Mouse (Mus musculus): ENCODE data around the gene Slc1a5. TPM values are rescaled to one million over a fixed set of nuclear protein-coding genes. Genes with fewer than 3 reads are reported as not detected.

The Slc1a5 gene
- total RNA-seq, 2 experiments from 2014 or later = 28.4 to 28.7 TPM

- no peak for DNase-seq
Measured at GRCm38 (mm10) chr7:16846775-16847174, 65.6 kb downstream of the Slc1a5 start.

DNA sequence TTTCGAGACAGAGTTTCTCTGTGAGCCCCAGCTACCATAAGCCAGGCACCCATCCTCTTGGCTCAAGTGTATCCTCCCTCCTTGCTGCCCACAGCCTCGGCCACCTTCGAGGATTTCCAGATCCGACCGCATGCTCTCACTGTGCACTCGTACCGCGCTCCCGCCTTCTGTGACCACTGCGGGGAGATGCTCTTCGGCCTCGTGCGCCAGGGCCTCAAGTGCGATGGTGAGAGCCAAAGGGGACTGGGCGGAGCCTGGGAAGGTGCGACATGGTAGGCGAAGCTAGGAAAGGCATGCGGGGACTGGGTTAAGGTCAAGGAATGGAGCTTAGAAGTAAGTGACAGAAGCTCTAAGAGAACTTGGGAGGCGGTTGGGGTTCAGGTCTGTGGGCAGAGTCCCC lies 66.4 kb downstream of the Slc1a5 start:
- DNase-seq = no peak

Other genes starting within 250 kb of the Slc1a5 start
- 10 to 100 TPM; 71.9 to 74.5 TPM for gene Arhgap35, start 166.3 kb upstream of the Slc1a5 start, total RNA-seq (2021)
- gene Ceacam15, start 105.6 kb upstream of the Slc1a5 start, total RNA-seq (2021) = under 1 TPM; 0.38 to 0.64 TPM
- not detected for gene Ceacam9, start 59.4 kb upstream of the Slc1a5 start, total RNA-seq (2021)
- gene Ap2s1, start 42.9 kb upstream of the Slc1a5 start, total RNA-seq (2021) = 100 to 1,000 TPM; 127 to 129 TPM
- gene Strn4, start 34.5 kb downstream of the Slc1a5 start, total RNA-seq (2021) = 10 to 100 TPM; 87.0 to 99.9 TPM
- gene Fkrp, start 35.4 kb downstream of the Slc1a5 start, total RNA-seq (2021) = 10 to 100 TPM; 45.0 to 49.2 TPM
- 10 to 100 TPM; 23.0 to 23.4 TPM for gene Prkd2, start 61.6 kb downstream of the Slc1a5 start, total RNA-seq (2021)
- 10 to 100 TPM; 45.2 to 48.6 TPM for gene Dact3, start 94.0 kb downstream of the Slc1a5 start, total RNA-seq (2021)
- 1 to 10 TPM; 1.4 to 1.8 TPM for gene Gng8, start 110.4 kb downstream of the Slc1a5 start, total RNA-seq (2021)
- gene Ptgir, start 125.2 kb downstream of the Slc1a5 start, total RNA-seq (2021) = 1 to 10 TPM; 1.9 to 2.7 TPM
- gene Calm3, start 142.8 kb downstream of the Slc1a5 start, total RNA-seq (2021) = 100 to 1,000 TPM; 309 to 310 TPM
- gene Pnmal2, start 163.3 kb downstream of the Slc1a5 start, total RNA-seq (2021) = 1 to 10 TPM; 6.3 to 7.3 TPM
- gene Pnmal1, start 178.3 kb downstream of the Slc1a5 start, total RNA-seq (2021) = not detected
- gene Gm42372, start 201.7 kb downstream of the Slc1a5 start, total RNA-seq (2021) = under 1 TPM in 1 of 2 experiments, not detected in 1; 0.05 TPM
- gene Ccdc8, start 211.4 kb downstream of the Slc1a5 start, total RNA-seq (2021) = 10 to 100 TPM; 22.0 to 24.5 TPM
- 100 to 1,000 TPM; 109 TPM for gene Ppp5c, start 246.6 kb downstream of the Slc1a5 start, total RNA-seq (2021)